Mouse (Mus musculus) testis, adult 2 months (tissue): ENCODE results near the gene Apod.

Experiments
- CTCF ChIP-seq: fragments of 200-500 bp; IDR thresholded peaks from 2 replicates; pipeline ENCODE4 v1.5.1; 2012; ENCODE audit warnings: low read depth, mild to moderate bottlenecking, inconsistent platforms, low read length, moderate library complexity; ENCODE audit not compliant: control insufficient read depth, insufficient read depth, insufficient replicate concordance
- POLR2A ChIP-seq: fragments of 200-500 bp; IDR thresholded peaks from 2 replicates; pipeline ENCODE4 v1.6.1; 2012; ENCODE audit warnings: low read depth, mild to moderate bottlenecking, inconsistent platforms, low read length, moderate library complexity; ENCODE audit not compliant: control insufficient read depth

DNA sequence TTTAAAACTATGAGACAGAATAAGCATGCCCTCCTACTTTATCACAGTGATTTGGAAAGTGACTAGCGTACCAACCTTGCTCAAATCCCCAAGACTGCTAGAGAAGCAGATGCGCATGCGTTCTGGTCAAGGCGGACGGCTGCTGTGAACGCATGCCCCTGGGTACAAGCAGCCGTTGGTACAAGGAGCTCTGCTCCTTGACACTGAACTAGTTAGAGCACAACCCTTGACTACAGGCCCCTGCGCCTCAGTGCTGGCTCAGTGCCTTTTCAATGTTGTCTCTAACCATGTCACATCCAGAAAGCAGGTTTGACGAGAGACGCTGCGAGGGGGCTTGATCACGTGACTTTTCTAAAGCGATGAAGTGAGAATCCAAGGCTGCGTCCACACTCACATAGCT, 10.5 kb upstream of the Apod start:
- TF ChIP-seq POLR2A (peak; percentile 74; the same call in 1 of the 2 replicates), CTCF (no peak)
